Mouse (Mus musculus): ENCODE data around the gene Pde4d. TPM values are rescaled to one million over a fixed set of nuclear protein-coding genes. Genes with fewer than 3 reads are reported as not detected.

The Pde4d gene
- polyA plus RNA-seq, 1 experiment from 2014 or later: 13.0 TPM

DNA sequence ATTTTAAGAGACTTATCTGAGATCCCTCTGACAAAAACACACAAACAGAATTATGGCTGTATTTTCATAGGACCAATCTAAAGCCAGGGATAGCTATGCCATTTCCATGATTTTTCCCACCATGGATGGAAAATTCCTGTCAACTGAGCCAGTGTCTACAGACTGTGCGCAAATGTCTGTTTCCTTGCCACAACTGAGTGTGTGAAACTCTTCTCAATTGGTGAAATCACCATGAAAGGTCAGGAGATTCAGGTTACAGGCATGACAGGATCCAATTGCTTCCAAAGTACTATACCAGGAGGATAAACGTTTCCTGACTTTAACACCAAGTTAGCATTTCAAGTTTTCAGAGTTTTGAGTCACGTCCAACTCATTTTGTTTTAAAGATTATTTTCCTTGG lies 1213.0 kb downstream of the Pde4d start:
- Histone ChIP-seq H3K9me3 (ENCODE audit: control insufficient read depth, low read length) (no peaks in the 10 kb centered on the region), H3K9ac (ENCODE audit: low read length) (no peak overlapping the region), H3K36me3 (ENCODE audit: control insufficient read depth, insufficient read depth, low read length) (no peaks in the 10 kb centered on the region), H3K4me1 (replicated peaks; ENCODE audit: control insufficient read depth, insufficient read depth) (no peaks in the 10 kb centered on the region), H3K4me3 (ENCODE audit: low read depth, low read length) (no peak overlapping the region), H3K4me2 (replicated peaks; ENCODE audit: low read depth) (no peak overlapping the region), H3K27ac (replicated peaks) (no peak overlapping the region), H3K27me3 (ENCODE audit: control insufficient read depth, insufficient read depth, low read length) (no peaks in the 10 kb centered on the region)
- ATAC-seq (ENCODE audit: low FRiP score, low TSS enrichment) (no peak), DNase-seq (ENCODE audit: low spot score) (no peak)
- 57% methylated on average over 3 of the region's 3 CpGs for WGBS
- no peak for TF ChIP-seq CTCF (IDR thresholded peaks at IDR 0.05; ENCODE audit: low read depth)
- no peak for TF ChIP-seq EP300 (optimal IDR thresholded peaks at IDR 0.05)

DNA sequence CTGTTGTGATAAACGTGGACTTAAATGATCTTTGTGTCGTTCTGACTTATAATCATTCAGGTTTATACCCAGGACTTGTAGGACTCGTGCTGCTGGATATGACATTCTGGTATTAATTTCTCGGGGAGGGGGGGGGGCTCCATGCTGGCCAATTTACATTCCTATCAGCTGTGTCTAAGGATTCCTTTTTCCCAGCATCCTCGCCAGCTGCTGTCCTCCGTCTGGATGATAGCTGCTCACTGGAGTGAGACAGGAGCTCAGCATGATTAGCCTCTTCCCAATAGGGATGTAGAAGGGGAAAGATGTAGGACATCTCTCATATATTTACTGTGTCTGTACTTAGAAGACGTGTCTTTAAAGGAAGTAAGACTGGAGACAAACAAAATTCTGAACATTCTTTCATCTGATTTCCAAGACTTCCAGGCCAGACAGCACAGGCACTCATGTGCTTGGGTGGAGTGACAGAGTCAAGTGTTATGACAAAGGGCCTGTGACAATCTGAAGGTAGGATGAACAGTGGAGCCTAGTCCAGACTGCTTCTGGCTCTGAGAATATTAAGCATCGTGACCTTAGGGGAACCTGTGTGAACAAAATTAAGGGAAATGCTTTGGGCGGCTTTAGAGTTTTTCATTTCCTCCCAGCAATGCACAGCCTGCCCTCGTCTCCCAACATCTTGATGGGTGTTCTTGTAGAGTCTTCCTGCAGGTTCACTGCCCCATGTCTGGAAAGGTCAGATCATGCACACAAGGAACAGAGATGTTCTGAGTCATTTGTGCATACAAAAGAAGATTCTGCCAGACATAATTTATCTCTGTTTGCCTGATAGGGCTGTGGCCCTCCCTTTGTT lies 1215.4 kb downstream of the Pde4d start:
- Histone ChIP-seq H3K9ac (ENCODE audit: low read length) (no peak overlapping the region), H3K27ac (replicated peaks) (no peak overlapping the region; the same call in 1 of the 2 replicates)

GRCm38 (mm10) chr13:109665803-109666403 lies 1216.2 kb downstream of the Pde4d start:
- no peaks in the 10 kb centered on the region for H3K36me3 ChIP-seq (ENCODE audit: control insufficient read depth, insufficient read depth, low read length)
- no peak overlapping the region; the same call in 1 of the 2 replicates for H3K27ac ChIP-seq (replicated peaks)
- peak; percentile 24 for DNase-seq (ENCODE audit: low spot score)
- TF ChIP-seq EP300 (optimal IDR thresholded peaks at IDR 0.05) (no peak), CTCF (IDR thresholded peaks at IDR 0.05; ENCODE audit: low read depth) (no peak)
- H3K9me3 ChIP-seq (ENCODE audit: control insufficient read depth, low read length): no peaks in the 10 kb centered on the region
- ATAC-seq (ENCODE audit: low FRiP score, low TSS enrichment): peak; percentile 71
- H3K4me2 ChIP-seq (replicated peaks; ENCODE audit: low read depth): no peak overlapping the region
- 63% methylated on average over 10 of the region's 10 CpGs for WGBS
- no peaks in the 10 kb centered on the region for H3K27me3 ChIP-seq (ENCODE audit: control insufficient read depth, insufficient read depth, low read length)
- H3K4me1 ChIP-seq (replicated peaks; ENCODE audit: control insufficient read depth, insufficient read depth): no peaks in the 10 kb centered on the region
- H3K9ac ChIP-seq (ENCODE audit: low read length): no peak overlapping the region
- H3K4me3 ChIP-seq (ENCODE audit: low read depth, low read length): no peak overlapping the region

More for the DNA sequence above, 1215.4 kb downstream of the Pde4d start:
- no peaks in the 10 kb centered on the region for H3K9me3 ChIP-seq (ENCODE audit: control insufficient read depth, low read length)
- TF ChIP-seq EP300 (optimal IDR thresholded peaks at IDR 0.05): no peak
- no peak for TF ChIP-seq CTCF (IDR thresholded peaks at IDR 0.05; ENCODE audit: low read depth)
- no peaks in the 10 kb centered on the region for H3K36me3 ChIP-seq (ENCODE audit: control insufficient read depth, insufficient read depth, low read length)
- ATAC-seq (ENCODE audit: low FRiP score, low TSS enrichment): peak; percentile 78
- no peaks in the 10 kb centered on the region for H3K4me1 ChIP-seq (replicated peaks; ENCODE audit: control insufficient read depth, insufficient read depth)
- no peak overlapping the region for H3K4me3 ChIP-seq (ENCODE audit: low read depth, low read length)
- no peak for DNase-seq (ENCODE audit: low spot score)
- WGBS: 48% methylated on average over 10 of the region's 10 CpGs
- H3K27me3 ChIP-seq (ENCODE audit: control insufficient read depth, insufficient read depth, low read length): no peaks in the 10 kb centered on the region
- no peak overlapping the region for H3K4me2 ChIP-seq (replicated peaks; ENCODE audit: low read depth)

DNA sequence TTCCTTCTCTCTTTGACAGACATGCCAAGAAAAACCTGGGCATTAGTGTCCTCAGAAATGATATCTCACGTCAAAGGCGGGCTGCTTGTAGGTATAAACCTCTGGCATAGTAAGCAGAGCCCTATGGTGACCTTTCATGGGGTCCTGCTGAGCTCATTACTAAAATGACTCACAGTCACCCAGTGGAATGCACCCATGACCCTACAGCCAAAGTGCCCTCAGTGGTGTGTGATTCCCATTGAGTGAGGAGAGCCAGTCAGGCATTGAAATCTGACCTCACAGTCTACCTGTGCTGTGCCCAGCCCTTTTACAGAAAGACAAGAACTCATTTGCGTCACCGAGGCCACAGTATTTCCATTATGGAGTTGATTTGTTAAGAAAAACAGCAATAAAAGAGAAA lies 1220.2 kb downstream of the Pde4d start:
- TF ChIP-seq CTCF (IDR thresholded peaks at IDR 0.05; ENCODE audit: low read depth): no peak
- TF ChIP-seq EP300 (optimal IDR thresholded peaks at IDR 0.05): no peak
- Histone ChIP-seq H3K4me1 (replicated peaks; ENCODE audit: control insufficient read depth, insufficient read depth) (no peaks in the 10 kb centered on the region), H3K27me3 (ENCODE audit: control insufficient read depth, insufficient read depth, low read length) (no peaks in the 10 kb centered on the region), H3K4me2 (replicated peaks; ENCODE audit: low read depth) (no peak overlapping the region), H3K27ac (replicated peaks) (no peak overlapping the region), H3K9ac (ENCODE audit: low read length) (no peak overlapping the region), H3K9me3 (ENCODE audit: control insufficient read depth, low read length) (no peaks in the 10 kb centered on the region), H3K4me3 (ENCODE audit: low read depth, low read length) (no peak overlapping the region), H3K36me3 (ENCODE audit: control insufficient read depth, insufficient read depth, low read length) (no peaks in the 10 kb centered on the region)
- DNase-seq (ENCODE audit: low spot score): no peak
- ATAC-seq (ENCODE audit: low FRiP score, low TSS enrichment): peak; percentile 74
- WGBS: 71% methylated on average over 4 of the region's 4 CpGs

- TF ChIP-seq EP300 (optimal IDR thresholded peaks at IDR 0.05): no peak
- TF ChIP-seq CTCF (IDR thresholded peaks at IDR 0.05; ENCODE audit: low read depth): no peak
- H3K9ac ChIP-seq (ENCODE audit: low read length): no peak overlapping the region
- H3K27me3 ChIP-seq (ENCODE audit: control insufficient read depth, insufficient read depth, low read length): no peaks in the 10 kb centered on the region
- H3K27ac ChIP-seq (replicated peaks): no peak overlapping the region
- H3K4me2 ChIP-seq (replicated peaks; ENCODE audit: low read depth): no peak overlapping the region
- WGBS: 62% methylated on average over 8 of the region's 8 CpGs
- H3K36me3 ChIP-seq (ENCODE audit: control insufficient read depth, insufficient read depth, low read length): no peaks in the 10 kb centered on the region
- H3K4me3 ChIP-seq (ENCODE audit: low read depth, low read length): no peak overlapping the region
- no peaks in the 10 kb centered on the region for H3K4me1 ChIP-seq (replicated peaks; ENCODE audit: control insufficient read depth, insufficient read depth)
- ATAC-seq (ENCODE audit: low FRiP score, low TSS enrichment): no peak
- no peaks in the 10 kb centered on the region for H3K9me3 ChIP-seq (ENCODE audit: control insufficient read depth, low read length)
- DNase-seq (ENCODE audit: low spot score): no peak
These were observed 1222.0 kb downstream of the Pde4d start for GRCm38 (mm10) chr13:109671589-109672347.

Measured in stomach, postnatal 0 days (tissue).